Mouse (Mus musculus) intestine, postnatal 0 days (tissue): ENCODE measurements around the gene Klhl29. TPM values are rescaled to one million over a fixed set of nuclear protein-coding genes. Genes with fewer than 3 reads are reported as not detected.
A peak's percentile ranks its signal among the peaks of the same experiment; 100 is the strongest.

Source experiments
- ATAC-seq: fragments of 200-750 bp; cut with Nextera tagmentation; 2 replicates; pipeline ENCODE4 v1.8.0; 2017; ENCODE audit warnings: mild to moderate bottlenecking, moderate TSS enrichment, moderate library complexity
- H3K27ac ChIP-seq: fragments of 300-500 bp; sonication (generic); 2 replicates; pipeline ENCODE4 v1.5.1; 2014; ENCODE audit warnings: mild to moderate bottlenecking, low read depth, low read length, moderate library complexity
- H3K27me3 ChIP-seq: fragments of 300-500 bp; sonication (generic); replicated peaks from 2 replicates; pipeline ENCODE4 v1.6.1; 2014; ENCODE audit warnings: low read length, mixed read lengths; ENCODE audit not compliant: control insufficient read depth, insufficient read depth
- H3K36me3 ChIP-seq: fragments of 300-500 bp; sonication (generic); 2 replicates; pipeline ENCODE4 v1.6.1; 2014; ENCODE audit warnings: mild to moderate bottlenecking, moderate library complexity; ENCODE audit not compliant: control insufficient read depth, insufficient read depth
- H3K4me1 ChIP-seq: fragments of 300-500 bp; sonication (generic); replicated peaks from 2 replicates; pipeline ENCODE4 v1.6.1; 2014; ENCODE audit warnings: antibody characterized with exemption, low read length, mixed read lengths; ENCODE audit not compliant: control insufficient read depth, insufficient read depth
- H3K4me2 ChIP-seq: fragments of 300-500 bp; sonication (generic); replicated peaks from 2 replicates; pipeline ENCODE4 v1.6.1; 2014; ENCODE audit warnings: low read depth, mild to moderate bottlenecking, moderate library complexity
- H3K4me3 ChIP-seq: fragments of 300-500 bp; sonication (generic); 2 replicates; pipeline ENCODE4 v1.5.1; 2014; ENCODE audit warnings: low read depth, low read length
- H3K9ac ChIP-seq: fragments of 300-500 bp; sonication (generic); 2 replicates; pipeline ENCODE4 v1.6.1; 2014; ENCODE audit warnings: mild to moderate bottlenecking, low read depth, low read length
- H3K9me3 ChIP-seq: fragments of 300-500 bp; sonication (generic); 2 replicates; pipeline ENCODE4 v1.6.1; 2016; ENCODE audit warnings: mixed run types; ENCODE audit not compliant: control insufficient read depth
- CTCF ChIP-seq: sonication (generic); IDR thresholded peaks from 2 replicates; pipeline ENCODE4 v1.5.1; 2016; ENCODE audit warnings: low read depth, mild to moderate bottlenecking, control low read depth, antibody characterized with exemption, moderate library complexity
- WGBS: fragments of 180-500 bp; shearing (Covaris S2); extraction: QIAGEN DNeasy Blood & Tissue Kit; methylation state at CpG from one replicate; pipeline ENCODE4 v1.1.7; 2014; 5-methylcytosine and 5-hydroxymethylcytosine counted together
- polyA plus RNA-seq: library from polyadenylated mRNA; unstranded; fragments of >200 nt; fragmentation: Nextera tagmentation; extraction: Ambion mirVana; gene quantifications from 2 replicates; pipeline ENCODE4 v1.2.1, GENCODE M21; 2015

The Klhl29 gene
- polyA plus RNA-seq, 1 experiment from 2014 or later = 0.34 TPM

DNA sequence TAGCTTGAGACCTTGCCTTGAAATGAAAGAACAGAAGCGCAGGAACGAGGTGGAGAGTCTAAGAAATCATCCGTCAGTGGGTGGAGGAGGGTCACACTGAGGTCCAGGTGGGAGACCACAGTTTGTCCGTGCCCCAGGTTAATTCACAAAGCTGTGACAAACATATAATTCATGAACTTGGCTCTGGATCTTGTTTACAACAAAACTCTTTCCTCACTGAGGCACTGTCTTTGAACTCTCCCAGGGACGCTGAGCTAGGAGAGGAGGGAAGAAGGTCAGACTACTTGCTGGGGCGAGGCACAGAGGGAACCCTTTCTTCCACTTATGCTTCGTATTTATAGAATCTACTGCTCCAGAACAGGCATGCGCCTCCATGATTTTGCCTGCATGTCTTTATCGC is 161.2 kb downstream of the Klhl29 start:
- Histone ChIP-seq H3K27me3 (no peaks in the 10 kb centered on the region), H3K9ac (no peak overlapping the region), H3K4me2 (0 out of 2 replicates have a peak overlapping the region, but pooled peaks have one; percentile 27), H3K4me3 (no peak overlapping the region), H3K36me3 (no peaks in the 10 kb centered on the region), H3K27ac (peak overlapping the region; percentile 60; the same call in 1 of the 2 replicates), H3K9me3 (no peaks in the 10 kb centered on the region), H3K4me1 (peaks cover 14% of the 10 kb centered on the region)
- no peak for TF ChIP-seq CTCF
- ATAC-seq = no peak
- WGBS = 70% methylated on average over 9 of the region's 9 CpGs

DNA sequence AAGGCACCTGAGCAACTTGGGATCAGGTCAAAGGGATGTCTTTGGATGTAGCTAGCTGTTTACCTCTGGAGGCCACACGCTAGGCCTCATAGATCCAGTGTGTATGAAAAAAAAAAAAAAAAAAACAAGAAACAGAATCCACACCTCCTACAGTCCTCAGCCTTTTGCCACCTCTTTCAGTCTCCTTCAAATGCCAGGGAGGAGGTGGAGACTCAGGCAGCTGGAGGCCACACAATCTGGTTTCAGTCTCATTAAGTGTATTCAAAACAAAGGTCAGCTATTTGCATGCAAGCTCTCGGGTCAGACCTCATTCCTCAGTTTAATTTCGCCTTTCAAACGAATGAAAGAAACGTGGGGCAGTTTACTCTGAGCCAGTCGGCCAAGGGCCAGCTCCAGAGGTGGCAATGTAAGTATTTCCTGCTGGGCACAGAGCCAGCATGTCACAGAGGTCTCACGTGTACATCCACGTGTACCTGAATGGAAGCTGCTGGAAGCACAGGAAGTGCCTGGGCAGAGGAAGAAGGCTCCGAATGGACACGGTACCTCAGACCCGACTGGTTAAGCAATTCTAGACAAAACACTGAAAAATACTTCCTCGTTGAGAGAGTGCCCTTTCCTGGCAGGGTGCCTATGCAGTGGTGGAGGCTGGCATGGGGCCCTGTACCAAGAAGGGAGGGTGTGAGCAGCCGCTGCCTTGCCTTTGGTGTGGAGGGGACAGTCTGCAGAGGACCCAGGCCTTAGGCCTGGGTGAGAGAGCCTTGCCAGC is 162.0 kb downstream of the Klhl29 start:
- Histone ChIP-seq H3K27ac (peak overlapping the region; percentile 60), H3K9ac (no peak overlapping the region), H3K4me1 (peaks cover 14% of the 10 kb centered on the region), H3K4me2 (peak overlapping the region; percentile 27; the same call in 1 of the 2 replicates), H3K27me3 (no peaks in the 10 kb centered on the region), H3K4me3 (no peak overlapping the region), H3K36me3 (no peaks in the 10 kb centered on the region; the same call in 1 of the 2 replicates), H3K9me3 (no peaks in the 10 kb centered on the region)
- TF ChIP-seq CTCF = no peak
- 13% methylated on average over 13 of the region's 13 CpGs for WGBS
- peak; percentile 93 for ATAC-seq

DNA sequence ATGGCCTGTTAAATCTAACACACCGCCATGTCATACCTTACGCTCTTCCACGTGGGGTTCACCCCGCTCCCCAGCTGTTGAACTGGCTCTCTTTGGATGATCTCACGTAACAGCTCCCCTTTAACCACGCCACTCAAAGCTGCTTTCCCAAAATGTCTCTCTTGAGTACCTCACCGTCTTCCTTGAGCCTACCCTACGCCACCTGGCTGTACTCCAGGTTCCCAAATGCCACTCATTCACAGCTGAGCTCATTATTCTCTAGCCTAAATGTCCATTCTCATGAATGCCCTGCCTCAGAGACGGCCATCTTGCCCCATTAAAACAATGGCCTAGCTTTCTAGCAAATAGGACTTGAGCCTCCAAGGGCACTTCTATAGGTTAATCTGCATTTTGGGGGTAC is 163.6 kb downstream of the Klhl29 start:
- H3K4me2 ChIP-seq = no peak overlapping the region
- no peaks in the 10 kb centered on the region for H3K27me3 ChIP-seq
- H3K9ac ChIP-seq = no peak overlapping the region
- no peak for ATAC-seq
- WGBS = 91% methylated on average over 9 of the region's 9 CpGs
- H3K27ac ChIP-seq = no peak overlapping the region
- no peak for TF ChIP-seq CTCF
- no peaks in the 10 kb centered on the region for H3K9me3 ChIP-seq
- no peak overlapping the region for H3K4me3 ChIP-seq
- no peaks in the 10 kb centered on the region; the same call in 1 of the 2 replicates for H3K36me3 ChIP-seq
- H3K4me1 ChIP-seq = peaks cover 14% of the 10 kb centered on the region

DNA sequence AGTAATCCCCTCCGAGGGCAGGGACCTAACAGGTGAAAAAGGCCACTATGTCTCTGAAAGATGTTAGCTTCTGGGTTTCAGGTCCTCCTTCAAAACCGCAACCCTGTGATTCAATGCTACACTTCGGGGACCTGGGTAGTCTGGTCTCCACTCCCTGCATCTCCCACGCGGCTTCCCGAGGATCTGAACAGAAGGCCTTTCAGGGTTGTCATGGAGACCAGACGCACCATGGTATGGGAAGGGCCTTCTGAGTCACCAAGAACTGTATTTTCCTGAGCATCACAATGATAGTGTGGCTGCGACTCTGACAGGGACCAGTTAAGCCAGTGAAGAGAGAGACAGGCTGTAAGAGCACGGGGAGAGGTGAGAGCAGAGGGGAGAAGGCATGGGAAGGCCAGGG is 164.7 kb downstream of the Klhl29 start:
- no peak overlapping the region for H3K4me3 ChIP-seq
- 73% methylated on average over 9 of the region's 9 CpGs for WGBS
- no peak overlapping the region for H3K4me2 ChIP-seq
- no peak overlapping the region for H3K9ac ChIP-seq
- no peak for TF ChIP-seq CTCF
- no peak for ATAC-seq
- H3K36me3 ChIP-seq = no peaks in the 10 kb centered on the region; the same call in 1 of the 2 replicates
- H3K27ac ChIP-seq = no peak overlapping the region
- H3K9me3 ChIP-seq = no peaks in the 10 kb centered on the region
- peaks cover 14% of the 10 kb centered on the region for H3K4me1 ChIP-seq
- H3K27me3 ChIP-seq = no peaks in the 10 kb centered on the region

DNA sequence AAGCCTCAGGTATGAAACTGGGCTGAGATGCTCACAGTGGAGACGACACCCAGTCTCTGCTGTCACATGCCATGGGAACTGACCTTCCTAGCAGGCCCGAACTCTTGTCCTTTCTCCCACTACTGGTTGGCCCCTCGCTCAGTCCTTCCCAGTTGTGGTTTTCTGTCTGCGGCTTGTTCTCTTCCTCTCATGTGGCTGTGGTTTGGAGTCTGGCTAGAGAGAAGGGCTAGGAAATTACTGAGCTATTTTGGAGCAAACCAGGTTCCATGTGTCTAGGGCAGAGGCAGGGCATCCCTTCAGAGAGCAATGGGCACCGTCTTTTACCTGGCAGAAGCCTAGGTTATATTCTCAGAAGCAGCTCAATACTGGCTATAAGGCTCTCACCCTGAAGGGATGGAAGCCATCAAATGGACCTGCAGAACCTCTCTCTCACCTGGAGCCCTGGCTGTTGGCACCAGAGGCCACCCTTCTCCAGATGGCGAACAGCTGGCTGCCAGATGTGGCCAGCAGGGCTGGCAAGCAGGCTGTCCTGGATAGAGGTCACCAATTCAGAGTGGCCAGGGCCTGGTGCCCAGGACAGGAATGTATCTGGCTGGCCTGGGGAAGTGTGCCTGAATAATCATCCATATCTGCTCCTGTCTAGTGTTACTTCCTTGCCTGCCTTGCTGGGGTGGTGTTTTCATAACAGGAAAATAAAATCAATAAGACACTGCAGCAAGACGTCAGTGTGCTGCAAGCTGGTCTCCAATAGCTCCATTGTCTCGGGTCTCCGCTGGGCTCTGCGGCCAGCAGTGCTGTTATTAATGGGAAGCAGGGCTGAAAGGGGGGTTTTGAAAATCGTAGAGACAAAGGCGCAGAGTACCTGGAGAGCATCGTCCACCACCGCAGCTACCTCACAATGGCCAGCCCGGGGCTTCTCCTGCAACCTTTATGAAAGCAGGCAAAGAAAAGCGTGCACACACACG is 167.3 kb downstream of the Klhl29 start:
- ATAC-seq = no peak
- no peak overlapping the region for H3K4me2 ChIP-seq
- H3K9me3 ChIP-seq = no peaks in the 10 kb centered on the region
- no peak overlapping the region for H3K9ac ChIP-seq
- no peaks in the 10 kb centered on the region; the same call in 1 of the 2 replicates for H3K36me3 ChIP-seq
- no peak overlapping the region for H3K4me3 ChIP-seq
- H3K4me1 ChIP-seq = peaks cover 6% of the 10 kb centered on the region
- no peak for TF ChIP-seq CTCF
- no peaks in the 10 kb centered on the region for H3K27me3 ChIP-seq
- WGBS = 77% methylated on average over 17 of the region's 17 CpGs
- no peak overlapping the region for H3K27ac ChIP-seq

DNA sequence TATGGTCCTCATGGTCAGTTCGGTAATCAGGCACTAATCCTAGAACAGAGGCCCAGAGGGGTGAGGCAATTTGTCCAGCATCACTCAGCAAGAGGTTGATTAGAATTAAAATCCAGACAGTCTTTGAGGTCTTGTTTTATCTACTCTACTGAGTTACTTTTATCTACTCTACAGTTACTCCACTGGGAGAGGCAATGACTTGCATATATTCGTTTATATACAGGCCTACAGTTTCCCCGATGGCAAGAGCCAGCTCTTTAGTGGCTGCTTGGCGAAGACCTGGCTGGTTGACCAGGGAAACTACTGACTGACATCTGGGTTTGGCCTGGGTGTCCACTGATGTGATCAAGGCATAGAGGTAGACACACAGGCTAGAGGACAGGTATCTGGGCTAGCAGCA is 168.3 kb downstream of the Klhl29 start:
- no peaks in the 10 kb centered on the region for H3K4me1 ChIP-seq
- H3K27ac ChIP-seq = no peak overlapping the region
- H3K4me2 ChIP-seq = no peak overlapping the region
- ATAC-seq = no peak
- no peaks in the 10 kb centered on the region; the same call in 1 of the 2 replicates for H3K36me3 ChIP-seq
- no peak overlapping the region for H3K4me3 ChIP-seq
- H3K27me3 ChIP-seq = no peaks in the 10 kb centered on the region
- WGBS = 89% methylated on average over 4 of the region's 4 CpGs
- H3K9me3 ChIP-seq = no peaks in the 10 kb centered on the region
- no peak for TF ChIP-seq CTCF
- H3K9ac ChIP-seq = no peak overlapping the region
